ENCODE assay signal across 14 mouse cellular contexts in the genomic region with DNA sequence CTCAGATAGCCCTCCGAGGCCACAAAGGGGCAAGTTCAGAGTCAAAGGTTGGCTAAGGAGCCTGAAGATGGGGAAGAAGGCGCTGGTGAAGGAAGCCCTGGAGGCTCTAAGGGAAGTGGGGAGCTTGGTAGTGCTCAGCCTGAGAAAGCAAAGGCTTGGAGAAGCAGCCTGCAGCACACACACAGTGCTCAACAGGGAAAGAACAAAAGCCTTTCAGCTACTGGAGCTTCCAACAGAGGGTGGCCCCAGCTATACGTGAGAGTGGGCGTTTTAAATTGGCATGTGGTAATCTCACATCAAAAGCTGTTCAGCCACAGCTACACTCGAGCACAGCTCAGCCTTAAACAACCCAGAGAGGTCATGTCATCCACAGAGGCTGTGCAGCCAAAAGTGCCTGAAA.
"Had no signal": no experiment of that assay in that cellular context is flagged by ENCODE, and none has a peak within 500 bp of the region (broad histone marks: within the 10 kb centered on the region; RNA-seq: fewer than 3 reads in every experiment).

No protein-coding gene starts in this region.

- ATAC-seq: lung, postnatal 0 days had no signal

- H3K4me2 ChIP-seq: kidney, embryonic 15.5 days; liver, embryonic 11.5 days; liver, embryonic 15.5 days; neural tube, embryonic 15.5 days had no signal

- H3K36me3 ChIP-seq: kidney, embryonic 15.5 days; limb, embryonic 10.5 days; liver, embryonic 15.5 days had no signal

- DNase-seq: kidney, postnatal 14 days; lung, adult 2 months; lung, postnatal 36 days; right cerebral cortex, adult 18-20 months; thymus, postnatal 4 days had no signal

- H3K9ac ChIP-seq: kidney, embryonic 15.5 days; liver, embryonic 15.5 days; neural tube, embryonic 15.5 days had no signal

- H3K27me3 ChIP-seq: kidney, embryonic 15.5 days; liver, embryonic 15.5 days; neural tube, embryonic 15.5 days had no signal

- H3K9me3 ChIP-seq: kidney, embryonic 15.5 days; limb, embryonic 10.5 days; liver, embryonic 15.5 days; neural tube, embryonic 15.5 days had no signal

- H3K4me3 ChIP-seq: kidney, embryonic 15.5 days; left cerebral cortex, adult 2 months; limb, embryonic 10.5 days; liver, embryonic 15.5 days; myocyte; neural tube, embryonic 15.5 days had no signal

- H3K27ac ChIP-seq: kidney, embryonic 15.5 days; left cerebral cortex, adult 2 months; limb, embryonic 10.5 days; liver, embryonic 15.5 days; neural tube, embryonic 15.5 days; stomach, postnatal 0 days had no signal

- H3K4me1 ChIP-seq: kidney, embryonic 15.5 days; limb, embryonic 10.5 days; liver, embryonic 15.5 days; neural tube, embryonic 15.5 days had no signal
